Mouse (Mus musculus) testis, adult 2 months (tissue): Measurements from ENCODE around the gene Atrnl1.

ENCODE experiments used
- CTCF ChIP-seq: fragments of 200-500 bp; IDR thresholded peaks from 2 replicates; pipeline ENCODE4 v1.5.1; 2012; ENCODE audit warnings: low read depth, mild to moderate bottlenecking, inconsistent platforms, low read length, moderate library complexity; ENCODE audit not compliant: control insufficient read depth, insufficient read depth, insufficient replicate concordance
- POLR2A ChIP-seq: fragments of 200-500 bp; IDR thresholded peaks from 2 replicates; pipeline ENCODE4 v1.6.1; 2012; ENCODE audit warnings: low read depth, mild to moderate bottlenecking, inconsistent platforms, low read length, moderate library complexity; ENCODE audit not compliant: control insufficient read depth

- no peak for TF ChIP-seq CTCF
- no peak for TF ChIP-seq POLR2A
Measured at GRCm38 (mm10) chr19:57667946-57668345, 57.1 kb downstream of the Atrnl1 start.
